Mouse (Mus musculus): ENCODE measurements around the gene Gm2035. TPM values are rescaled to one million over a fixed set of nuclear protein-coding genes. Genes with fewer than 3 reads are reported as not detected.
"Not testable (repeated sequence)": the region's sequence is repeated elsewhere in the genome, so short reads cannot be mapped to it uniquely, and the experiment has no call there.

The Gm2035 gene
- not detected in 2 replicates for polyA plus RNA-seq (2014; fragmentation: Nextera tagmentation; extraction: Ambion mirVana)

- H3K36me3 ChIP-seq (ENCODE audit: control insufficient read depth, insufficient read depth, low read length); H3K9ac ChIP-seq (ENCODE audit: low read depth, low read length); H3K4me2 ChIP-seq; H3K9me3 ChIP-seq (replicated peaks; ENCODE audit: control insufficient read depth, low read length); H3K4me1 ChIP-seq (ENCODE audit: control insufficient read depth, insufficient read depth, low read length); H3K4me3 ChIP-seq (ENCODE audit: low read depth, low read length); ATAC-seq (replicated peaks; ENCODE audit: insufficient number of reproducible peaks, low FRiP score, low TSS enrichment); H3K27ac ChIP-seq (ENCODE audit: low read depth, low read length); H3K27me3 ChIP-seq (ENCODE audit: control insufficient read depth, insufficient read depth, low read length): not testable (repeated sequence)
- WGBS (ENCODE audit: insufficient replicate concordance): 71% methylated on average over 2 of the region's 2 CpGs
Observed at GRCm38 (mm10) chr12:87919721-87920120, at the start of gene Gm2035. Gene Gm2035 (minus strand): TSS chr12:87919857.

- WGBS (ENCODE audit: insufficient replicate concordance): 89% methylated on average over 2 of the region's 2 CpGs
- not testable (repeated sequence) for H3K27me3 ChIP-seq (ENCODE audit: control insufficient read depth, insufficient read depth, low read length); H3K4me2 ChIP-seq; H3K4me3 ChIP-seq (ENCODE audit: low read depth, low read length); H3K9ac ChIP-seq (ENCODE audit: low read depth, low read length); H3K4me1 ChIP-seq (ENCODE audit: control insufficient read depth, insufficient read depth, low read length); ATAC-seq (replicated peaks; ENCODE audit: insufficient number of reproducible peaks, low FRiP score, low TSS enrichment); H3K9me3 ChIP-seq (replicated peaks; ENCODE audit: control insufficient read depth, low read length); H3K36me3 ChIP-seq (ENCODE audit: control insufficient read depth, insufficient read depth, low read length); H3K27ac ChIP-seq (ENCODE audit: low read depth, low read length)
Observed at GRCm38 (mm10) chr12:87953780-87954179, 34.1 kb upstream of the Gm2035 start, which contains the start of gene Gm2042. Gene Gm2042 (plus strand): TSS chr12:87954080.

- not testable (repeated sequence) for H3K27ac ChIP-seq (ENCODE audit: low read depth, low read length); H3K9me3 ChIP-seq (replicated peaks; ENCODE audit: control insufficient read depth, low read length); ATAC-seq (replicated peaks; ENCODE audit: insufficient number of reproducible peaks, low FRiP score, low TSS enrichment); H3K4me2 ChIP-seq; H3K4me3 ChIP-seq (ENCODE audit: low read depth, low read length); H3K4me1 ChIP-seq (ENCODE audit: control insufficient read depth, insufficient read depth, low read length); H3K36me3 ChIP-seq (ENCODE audit: control insufficient read depth, insufficient read depth, low read length); H3K27me3 ChIP-seq (ENCODE audit: control insufficient read depth, insufficient read depth, low read length); H3K9ac ChIP-seq (ENCODE audit: low read depth, low read length)
- no CpG with 5 or more reads among the region's 1 CpGs for WGBS (ENCODE audit: insufficient replicate concordance)
Observed at GRCm38 (mm10) chr12:87895070-87895469, 24.6 kb downstream of the Gm2035 start, which contains the start of gene Gm2022. Gene Gm2022 (plus strand): TSS chr12:87895370.

- H3K9me3 ChIP-seq (replicated peaks; ENCODE audit: control insufficient read depth, low read length); H3K4me1 ChIP-seq (ENCODE audit: control insufficient read depth, insufficient read depth, low read length); H3K27me3 ChIP-seq (ENCODE audit: control insufficient read depth, insufficient read depth, low read length); H3K27ac ChIP-seq (ENCODE audit: low read depth, low read length); H3K4me2 ChIP-seq; H3K9ac ChIP-seq (ENCODE audit: low read depth, low read length); H3K4me3 ChIP-seq (ENCODE audit: low read depth, low read length); H3K36me3 ChIP-seq (ENCODE audit: control insufficient read depth, insufficient read depth, low read length); ATAC-seq (replicated peaks; ENCODE audit: insufficient number of reproducible peaks, low FRiP score, low TSS enrichment): not testable (repeated sequence)
- 73% methylated on average over 5 of the region's 5 CpGs for WGBS (ENCODE audit: insufficient replicate concordance)
Observed at GRCm38 (mm10) chr12:87873772-87874171, 45.9 kb downstream of the Gm2035 start, which contains the start of gene Gm2016. Gene Gm2016 (plus strand): TSS chr12:87874072.

Other genes with a start within 250 kb of the Gm2035 start
- gene Gm21319, start 144.1 kb downstream of the Gm2035 start, polyA plus RNA-seq (2014; fragmentation: Nextera tagmentation; extraction: Ambion mirVana): not detected in 2 replicates
- not detected in 2 replicates for gene Gm21936, start 124.3 kb downstream of the Gm2035 start, polyA plus RNA-seq (2014; fragmentation: Nextera tagmentation; extraction: Ambion mirVana)
- gene BB287469, start 103.3 kb downstream of the Gm2035 start, polyA plus RNA-seq (2014; fragmentation: Nextera tagmentation; extraction: Ambion mirVana): not detected in 2 replicates
- gene Gm2001, start 77.5 kb downstream of the Gm2035 start, polyA plus RNA-seq (2014; fragmentation: Nextera tagmentation; extraction: Ambion mirVana): not detected in 2 replicates
- gene Gm2016, start 45.8 kb downstream of the Gm2035 start, polyA plus RNA-seq (2014; fragmentation: Nextera tagmentation; extraction: Ambion mirVana): not detected in 2 replicates
- gene Gm2022, start 24.5 kb downstream of the Gm2035 start, polyA plus RNA-seq (2014; fragmentation: Nextera tagmentation; extraction: Ambion mirVana): not detected in 2 replicates
- not detected in 2 replicates for gene Gm2042, start 34.2 kb upstream of the Gm2035 start, polyA plus RNA-seq (2014; fragmentation: Nextera tagmentation; extraction: Ambion mirVana)
- not detected in 2 replicates for gene Gm2075, start 92.0 kb upstream of the Gm2035 start, polyA plus RNA-seq (2014; fragmentation: Nextera tagmentation; extraction: Ambion mirVana)
- not detected in 2 replicates for gene Gm6803, start 98.9 kb upstream of the Gm2035 start, polyA plus RNA-seq (2014; fragmentation: Nextera tagmentation; extraction: Ambion mirVana)
- not detected in 2 replicates for gene Gm2056, start 107.1 kb upstream of the Gm2035 start, polyA plus RNA-seq (2014; fragmentation: Nextera tagmentation; extraction: Ambion mirVana)
- not detected in 2 replicates for gene Gm16368, start 163.8 kb upstream of the Gm2035 start, polyA plus RNA-seq (2014; fragmentation: Nextera tagmentation; extraction: Ambion mirVana)

Measured in heart, embryonic 11.5 days (tissue).